Mouse (Mus musculus) ovary, postnatal 14 days (tissue): ENCODE measurements at regions not wholly inside any gene's neighbourhood (a gene's known extent, or its start where the extent isn't known, plus 50 kb on each side); places are given as distances from the start of the nearest gene placed in this dataset.

Source experiments
- DNase-seq: peaks from one replicate; pipeline ENCODE4 v3.0.0; 2022; ENCODE audit warnings: low spot score

GRCm38 (mm10) chr10:92232081-92232480 is 490.1 kb downstream of the Nedd1 start:
- no peak for DNase-seq

DNA sequence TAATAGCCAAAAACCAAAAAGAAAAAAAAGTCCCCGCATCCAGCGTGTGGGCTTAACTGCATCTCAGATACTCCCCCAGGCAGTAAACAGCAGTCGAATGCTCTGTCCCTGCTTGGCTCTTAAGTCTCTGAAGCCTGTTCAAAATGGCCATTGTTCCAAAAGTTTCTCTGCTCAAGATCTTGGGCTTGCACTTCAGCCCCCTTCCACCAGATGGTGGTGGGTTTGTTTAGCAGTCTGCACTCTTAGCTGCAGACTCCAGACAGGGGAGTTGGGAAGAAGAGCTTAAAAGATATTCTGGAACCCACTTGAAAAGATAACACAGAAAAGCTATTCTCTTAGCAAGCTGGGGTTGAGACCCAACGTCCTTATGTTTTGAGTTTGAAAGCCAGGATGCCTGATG is 496.4 kb downstream of the Nedd1 start:
- DNase-seq: no peak

GRCm38 (mm10) chr10:92225071-92225470 is 497.1 kb downstream of the Nedd1 start:
- DNase-seq: no peak

GRCm38 (mm10) chr10:92219310-92219709 is 502.9 kb downstream of the Nedd1 start:
- no peak for DNase-seq

- DNase-seq: no peak
Observed at GRCm38 (mm10) chr10:92170856-92171255, 551.4 kb downstream of the Nedd1 start.

DNA sequence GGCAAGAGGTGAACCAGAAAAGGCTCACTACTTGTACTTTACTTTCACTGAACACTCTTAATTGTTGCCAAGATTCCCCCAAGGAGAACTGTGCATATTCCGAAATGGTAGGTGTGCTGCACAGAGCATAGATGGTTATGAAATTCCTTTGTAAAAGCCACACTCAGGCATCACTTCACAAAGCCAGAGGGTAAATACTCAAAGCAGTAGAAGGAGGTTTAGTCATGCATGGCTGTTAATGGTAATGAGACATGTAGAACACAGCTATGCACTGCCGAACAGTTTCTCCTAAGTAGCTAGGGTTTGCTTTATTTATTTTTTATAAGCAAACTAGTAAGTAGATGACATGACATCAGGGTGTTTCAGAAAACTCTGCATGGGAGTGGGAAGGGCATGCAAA is 556.2 kb downstream of the Nedd1 start:
- DNase-seq: no peak

GRCm38 (mm10) chr10:92164991-92165390 is 557.2 kb downstream of the Nedd1 start:
- no peak for DNase-seq

GRCm38 (mm10) chr10:92164648-92164960 is 557.6 kb downstream of the Nedd1 start:
- DNase-seq: no peak

DNA sequence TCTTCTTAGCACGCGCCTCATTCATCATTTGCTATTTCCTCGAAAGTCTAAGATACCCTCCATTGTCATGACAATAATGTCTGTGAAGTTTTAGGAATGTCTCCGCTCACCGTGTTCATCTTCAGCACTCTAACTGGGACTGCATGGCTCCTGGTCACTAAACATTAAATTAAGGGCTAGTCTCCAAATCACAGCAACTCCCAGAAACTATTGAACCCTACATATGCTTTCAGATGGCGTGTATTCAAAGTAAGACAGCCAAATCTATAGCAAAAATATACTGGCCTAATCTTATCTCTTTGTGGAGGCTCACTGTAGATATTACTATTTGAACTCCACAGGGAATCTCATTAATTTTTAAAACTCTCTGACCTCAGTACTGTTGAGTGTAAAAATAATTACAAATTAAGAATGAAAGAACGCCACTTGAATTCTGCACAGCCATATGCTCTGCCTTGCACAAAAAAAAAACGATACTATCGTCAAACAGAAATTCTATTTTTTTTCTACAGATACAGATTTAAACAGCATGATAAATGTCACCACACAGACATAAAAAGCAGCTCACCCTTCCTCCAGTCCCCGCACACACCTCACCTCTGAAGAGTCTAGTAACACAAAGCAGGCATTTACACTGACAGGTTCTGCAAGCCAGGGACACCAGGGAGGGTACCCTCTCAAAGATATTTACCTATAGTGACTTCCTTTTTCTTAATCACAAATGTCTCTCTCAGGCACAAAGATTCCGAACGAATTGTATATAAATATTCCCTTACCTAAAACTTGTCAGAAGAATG is 558.2 kb downstream of the Nedd1 start:
- DNase-seq: no peak

GRCm38 (mm10) chr10:92163071-92163504 is 559.1 kb downstream of the Nedd1 start:
- no peak for DNase-seq

- no peak for DNase-seq
Observed at GRCm38 (mm10) chr10:92162473-92163011, 559.7 kb downstream of the Nedd1 start.

- DNase-seq: no peak
Observed at GRCm38 (mm10) chr10:92161501-92161900, 560.7 kb downstream of the Nedd1 start.

GRCm38 (mm10) chr10:92146263-92146662 is 576.0 kb downstream of the Nedd1 start:
- no peak for DNase-seq

- no peak for DNase-seq
Observed at GRCm38 (mm10) chr10:92135521-92135920, 586.7 kb downstream of the Nedd1 start.

- DNase-seq: no peak
Observed at GRCm38 (mm10) chr10:92112790-92113189, 609.4 kb downstream of the Nedd1 start.

DNA sequence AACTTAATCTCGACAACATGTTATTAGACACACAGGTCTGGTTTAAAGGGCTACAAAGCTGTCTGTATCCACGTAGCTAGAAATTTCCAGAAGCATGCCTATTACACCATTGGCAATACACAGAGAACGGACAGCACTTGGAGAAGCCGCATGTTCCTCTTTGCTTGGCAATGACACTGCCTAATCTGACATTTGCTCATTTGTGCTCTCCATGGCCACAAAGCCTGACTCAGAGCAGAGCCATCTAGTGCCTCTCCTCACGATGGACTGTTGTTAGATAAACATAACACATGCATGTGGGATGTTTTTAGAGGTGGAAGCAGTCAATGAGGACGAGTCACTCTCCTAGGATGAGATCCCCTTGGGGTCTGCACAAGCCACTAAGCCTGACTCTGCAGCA is 615.9 kb downstream of the Nedd1 start:
- no peak for DNase-seq

DNA sequence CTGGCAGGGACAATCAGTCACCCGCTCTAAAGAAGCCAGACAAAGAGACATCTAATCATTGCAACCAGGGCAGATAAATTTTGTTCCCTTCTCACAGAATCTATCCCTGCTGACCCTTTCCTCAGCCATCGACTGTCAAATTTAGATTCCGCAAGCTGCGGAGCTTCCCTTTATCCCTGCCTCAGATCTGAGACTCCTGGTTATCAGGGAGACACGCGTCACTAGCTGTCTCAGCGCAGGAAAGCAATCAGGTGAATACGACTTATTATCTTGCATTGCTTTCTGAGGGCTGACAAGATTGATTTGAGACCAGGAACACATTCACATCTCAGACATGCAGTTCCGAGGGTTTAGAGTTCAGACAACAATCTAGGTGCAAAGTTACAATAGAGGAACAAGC is 618.3 kb downstream of the Nedd1 start:
- no peak for DNase-seq

DNA sequence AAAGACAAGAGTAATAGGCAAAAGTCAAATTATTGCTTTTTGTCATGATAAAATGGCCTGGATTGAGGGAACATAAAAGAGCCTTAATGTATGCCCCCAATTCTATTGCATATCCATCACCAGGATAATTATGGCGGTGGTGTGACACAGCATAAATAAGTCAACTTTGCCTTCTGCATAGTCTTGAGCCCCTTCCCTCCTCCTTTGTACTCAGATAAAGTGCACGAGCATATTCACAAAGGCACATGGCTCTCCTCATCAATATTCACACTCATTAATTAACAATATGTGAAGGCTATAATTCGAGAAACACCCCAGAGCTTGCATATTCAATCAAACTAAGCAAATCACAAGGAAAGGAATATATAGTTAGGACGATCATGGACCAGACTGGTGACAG is 619.5 kb downstream of the Nedd1 start:
- DNase-seq: no peak

DNA sequence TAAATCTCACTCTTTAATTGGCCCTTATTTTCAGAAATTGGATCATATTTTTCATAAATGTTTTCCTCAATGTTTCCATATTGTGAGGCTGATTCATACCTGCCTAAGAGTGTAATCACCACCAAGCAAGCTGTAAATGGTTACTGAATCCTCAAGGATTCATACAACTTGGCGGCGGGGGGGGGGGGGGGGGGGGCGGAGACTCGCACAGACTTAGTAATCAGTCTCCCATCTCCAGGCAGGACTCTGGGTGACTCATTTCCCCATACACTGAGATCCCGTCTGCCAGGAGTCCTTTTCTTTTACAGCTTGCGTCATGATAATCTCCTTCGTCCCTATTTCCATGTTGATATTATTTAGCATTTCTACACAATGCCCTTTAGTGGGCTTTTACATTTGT is 624.7 kb downstream of the Nedd1 start:
- DNase-seq: no peak

DNA sequence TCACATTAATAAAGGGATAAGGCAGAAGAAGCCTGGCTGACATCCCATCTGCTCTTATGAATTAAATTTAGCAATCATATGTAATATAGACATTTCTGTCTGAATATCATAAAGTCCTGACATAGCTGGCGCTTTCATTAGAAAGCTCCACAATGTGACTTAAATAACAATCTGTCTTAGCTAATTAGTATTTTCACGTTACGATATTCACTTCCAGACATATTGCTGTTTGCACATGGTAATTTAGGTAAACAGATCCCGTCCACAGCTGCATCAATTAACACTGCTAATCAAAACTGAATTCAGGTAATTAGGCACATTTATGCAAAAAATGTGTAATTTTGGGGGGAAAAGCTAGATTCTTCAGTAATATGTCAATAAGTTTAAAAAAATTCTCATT is 625.1 kb downstream of the Nedd1 start:
- DNase-seq: no peak

DNA sequence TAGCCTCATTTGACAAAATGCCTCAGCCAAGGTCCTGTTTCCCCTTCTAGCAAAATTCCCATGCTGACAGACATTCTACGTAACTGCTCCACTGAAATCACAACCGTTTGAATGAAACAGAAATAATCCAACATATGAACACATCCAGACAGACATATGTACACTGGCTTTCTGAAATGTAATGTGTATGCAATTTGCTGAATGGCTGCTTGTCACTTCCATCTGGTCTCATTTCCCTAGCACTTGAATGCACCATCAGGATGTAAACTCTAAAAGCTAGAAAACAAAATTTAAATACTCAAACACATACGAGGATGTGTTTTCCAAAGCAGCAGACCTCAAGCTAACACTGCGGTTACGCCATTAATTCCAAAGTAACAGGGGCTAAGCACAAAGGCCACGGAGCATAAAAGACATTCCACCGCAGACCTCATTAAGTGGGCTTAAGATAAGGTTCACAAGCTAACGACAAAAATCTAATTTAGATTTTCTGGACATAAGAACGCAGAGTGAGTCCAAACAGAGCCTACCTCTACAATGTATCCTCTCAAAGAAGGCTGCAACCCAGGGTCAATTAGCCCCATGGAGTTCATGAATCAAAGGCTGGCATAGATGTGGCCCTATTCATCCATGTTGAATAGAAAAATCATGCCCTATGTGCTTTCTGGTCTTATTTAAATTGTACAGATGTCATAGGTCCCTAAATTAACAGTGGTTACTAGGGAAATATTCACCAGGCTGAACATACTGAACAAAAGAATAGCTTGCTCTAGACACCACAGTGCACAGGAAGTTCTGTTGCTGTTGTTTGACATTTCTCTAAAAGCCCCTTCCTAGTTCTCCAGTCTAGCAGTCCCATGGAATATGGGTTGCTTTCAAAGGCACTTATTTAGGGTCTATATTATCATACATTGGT is 630.5 kb downstream of the Nedd1 start:
- DNase-seq: no peak

- DNase-seq: no peak
Observed at GRCm38 (mm10) chr10:92082111-92082510, 640.1 kb downstream of the Nedd1 start.

DNA sequence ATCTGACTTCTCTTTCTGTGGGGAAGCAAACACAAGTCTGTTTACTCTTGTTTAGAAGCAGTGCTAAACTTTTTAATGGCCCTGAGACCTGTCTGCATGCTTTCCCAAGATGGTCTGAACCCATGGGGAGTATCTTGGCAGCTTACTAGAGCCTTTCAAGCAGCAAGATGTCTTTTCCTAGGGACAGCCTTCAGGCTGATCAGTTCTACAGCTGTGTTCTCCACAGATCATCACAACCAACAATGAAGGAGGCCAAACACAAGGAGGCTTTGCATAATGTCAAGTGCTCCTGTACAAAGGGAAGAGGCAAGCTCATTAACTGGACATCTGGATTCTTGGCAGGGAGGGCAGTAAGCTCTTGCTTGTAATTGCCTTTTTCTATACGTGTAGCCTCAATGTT is 641.0 kb downstream of the Nedd1 start:
- DNase-seq: no peak
